Mouse (Mus musculus): ENCODE results near the gene Fam129c. TPM values are rescaled to one million over a fixed set of nuclear protein-coding genes. Genes with fewer than 3 reads are reported as not detected.

The Fam129c gene
- polyA plus RNA-seq, 1 experiment from 2014 or later, result 3.5 TPM

DNA sequence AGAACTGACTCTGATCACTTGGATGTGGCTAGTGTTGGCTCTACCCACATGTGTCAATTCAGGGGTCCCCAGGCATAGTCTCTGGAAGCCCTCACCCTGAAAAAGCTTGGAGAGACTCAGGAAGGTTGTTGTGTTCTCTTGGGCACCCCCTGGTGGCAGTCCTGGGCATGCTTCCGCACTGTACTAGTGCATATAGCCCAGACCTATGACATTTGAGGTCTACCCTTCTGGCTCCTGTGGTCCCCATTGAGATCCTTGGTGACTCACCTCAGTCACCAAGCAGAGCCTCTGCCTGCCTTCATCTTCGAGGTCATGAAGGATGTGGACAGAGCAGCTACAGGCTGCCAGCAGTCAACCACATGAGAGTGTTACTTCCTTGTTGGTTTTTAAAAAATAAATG lies 10.6 kb upstream of the Fam129c start:
- peaks cover 6% of the 10 kb centered on the region; the same call in 1 of the 2 replicates for H3K36me3 ChIP-seq (ENCODE audit: control insufficient read depth, insufficient read depth, low read length)
- H3K9ac ChIP-seq (ENCODE audit: low read depth, low read length), result no peak overlapping the region
- H3K9me3 ChIP-seq (ENCODE audit: control insufficient read depth, low read length), result no peaks in the 10 kb centered on the region
- H3K27ac ChIP-seq (ENCODE audit: low read length), result no peak overlapping the region
- 80% methylated on average over 2 of the region's 2 CpGs for WGBS
- no peaks in the 10 kb centered on the region for H3K27me3 ChIP-seq (replicated peaks; ENCODE audit: control insufficient read depth, insufficient read depth, low read length)
- ATAC-seq, result no peak
- peaks cover 6% of the 10 kb centered on the region for H3K4me1 ChIP-seq (ENCODE audit: control insufficient read depth, insufficient read depth, low read length)
- H3K4me3 ChIP-seq (ENCODE audit: low read length), result no peak overlapping the region
- no peak overlapping the region for H3K4me2 ChIP-seq (ENCODE audit: low read depth, low read length)

- H3K4me2 ChIP-seq (ENCODE audit: low read depth, low read length), result no peak overlapping the region
- 71% methylated on average over 3 of the region's 3 CpGs for WGBS
These were observed 8.7 kb upstream of the Fam129c start for GRCm38 (mm10) chr8:71588762-71589161.

GRCm38 (mm10) chr8:71591017-71591416 lies 6.4 kb upstream of the Fam129c start:
- peak overlapping the region; percentile 97 for H3K9ac ChIP-seq (ENCODE audit: low read depth, low read length)
- 24% methylated on average over 5 of the region's 5 CpGs for WGBS
- no peaks in the 10 kb centered on the region for H3K27me3 ChIP-seq (replicated peaks; ENCODE audit: control insufficient read depth, insufficient read depth, low read length)
- H3K4me1 ChIP-seq (ENCODE audit: control insufficient read depth, insufficient read depth, low read length), result peaks cover 24% of the 10 kb centered on the region
- H3K36me3 ChIP-seq (ENCODE audit: control insufficient read depth, insufficient read depth, low read length), result peaks cover 3% of the 10 kb centered on the region; the same call in 1 of the 2 replicates
- H3K27ac ChIP-seq (ENCODE audit: low read length), result peak overlapping the region; percentile 99
- no peak for ATAC-seq
- H3K4me3 ChIP-seq (ENCODE audit: low read length), result peak overlapping the region; percentile 87
- no peaks in the 10 kb centered on the region for H3K9me3 ChIP-seq (ENCODE audit: control insufficient read depth, low read length)
- peak overlapping the region; percentile 96 for H3K4me2 ChIP-seq (ENCODE audit: low read depth, low read length)

More at GRCm38 (mm10) chr8:71588762-71589161, 8.7 kb upstream of the Fam129c start:
- H3K4me3 ChIP-seq (ENCODE audit: low read length), result no peak overlapping the region
- no peaks in the 10 kb centered on the region for H3K27me3 ChIP-seq (replicated peaks; ENCODE audit: control insufficient read depth, insufficient read depth, low read length)
- H3K27ac ChIP-seq (ENCODE audit: low read length), result no peak overlapping the region
- H3K4me1 ChIP-seq (ENCODE audit: control insufficient read depth, insufficient read depth, low read length), result peaks cover 17% of the 10 kb centered on the region
- H3K9ac ChIP-seq (ENCODE audit: low read depth, low read length), result no peak overlapping the region
- no peak for ATAC-seq
- H3K9me3 ChIP-seq (ENCODE audit: control insufficient read depth, low read length), result no peaks in the 10 kb centered on the region
- peaks cover 6% of the 10 kb centered on the region; the same call in 1 of the 2 replicates for H3K36me3 ChIP-seq (ENCODE audit: control insufficient read depth, insufficient read depth, low read length)

- no peaks in the 10 kb centered on the region for H3K9me3 ChIP-seq (ENCODE audit: control insufficient read depth, low read length)
These were observed 5.7 kb upstream of the Fam129c start, which contains the start of gene Pgls for GRCm38 (mm10) chr8:71591471-71592373. Gene Pgls (plus strand): TSS chr8:71592176.

GRCm38 (mm10) chr8:71592374-71593170 lies 4.9 kb upstream of the Fam129c start:
- peak overlapping the region; percentile 97 for H3K9ac ChIP-seq (ENCODE audit: low read depth, low read length)
- H3K27ac ChIP-seq (ENCODE audit: low read length), result peak overlapping the region; percentile 99
- H3K27me3 ChIP-seq (replicated peaks; ENCODE audit: control insufficient read depth, insufficient read depth, low read length), result no peaks in the 10 kb centered on the region
- 4% methylated on average over 60 of the region's 60 CpGs for WGBS
- peaks cover 24% of the 10 kb centered on the region for H3K4me1 ChIP-seq (ENCODE audit: control insufficient read depth, insufficient read depth, low read length)
- peak overlapping the region; percentile 96 for H3K4me2 ChIP-seq (ENCODE audit: low read depth, low read length)
- no peaks in the 10 kb centered on the region for H3K36me3 ChIP-seq (ENCODE audit: control insufficient read depth, insufficient read depth, low read length)
- peak overlapping the region; percentile 87 for H3K4me3 ChIP-seq (ENCODE audit: low read length)
- ATAC-seq, result peak; percentile 77
- no peaks in the 10 kb centered on the region for H3K9me3 ChIP-seq (ENCODE audit: control insufficient read depth, low read length)

More at GRCm38 (mm10) chr8:71591471-71592373, 5.7 kb upstream of the Fam129c start, which contains the start of gene Pgls:
- Histone ChIP-seq H3K4me3 (ENCODE audit: low read length) (peak within 1 kb of the TSS; percentile 87), H3K36me3 (ENCODE audit: control insufficient read depth, insufficient read depth, low read length) (no peaks in the 10 kb centered on the region), H3K27me3 (replicated peaks; ENCODE audit: control insufficient read depth, insufficient read depth, low read length) (no peaks in the 10 kb centered on the region), H3K9ac (ENCODE audit: low read depth, low read length) (peak within 1 kb of the TSS; percentile 97), H3K4me2 (ENCODE audit: low read depth, low read length) (peak within 1 kb of the TSS; percentile 96), H3K27ac (ENCODE audit: low read length) (peak within 1 kb of the TSS; percentile 99), H3K4me1 (ENCODE audit: control insufficient read depth, insufficient read depth, low read length) (peaks cover 24% of the 10 kb centered on the region)
- peak; percentile 91 for ATAC-seq
- under 1% methylated on average over 71 of the region's 71 CpGs for WGBS

DNA sequence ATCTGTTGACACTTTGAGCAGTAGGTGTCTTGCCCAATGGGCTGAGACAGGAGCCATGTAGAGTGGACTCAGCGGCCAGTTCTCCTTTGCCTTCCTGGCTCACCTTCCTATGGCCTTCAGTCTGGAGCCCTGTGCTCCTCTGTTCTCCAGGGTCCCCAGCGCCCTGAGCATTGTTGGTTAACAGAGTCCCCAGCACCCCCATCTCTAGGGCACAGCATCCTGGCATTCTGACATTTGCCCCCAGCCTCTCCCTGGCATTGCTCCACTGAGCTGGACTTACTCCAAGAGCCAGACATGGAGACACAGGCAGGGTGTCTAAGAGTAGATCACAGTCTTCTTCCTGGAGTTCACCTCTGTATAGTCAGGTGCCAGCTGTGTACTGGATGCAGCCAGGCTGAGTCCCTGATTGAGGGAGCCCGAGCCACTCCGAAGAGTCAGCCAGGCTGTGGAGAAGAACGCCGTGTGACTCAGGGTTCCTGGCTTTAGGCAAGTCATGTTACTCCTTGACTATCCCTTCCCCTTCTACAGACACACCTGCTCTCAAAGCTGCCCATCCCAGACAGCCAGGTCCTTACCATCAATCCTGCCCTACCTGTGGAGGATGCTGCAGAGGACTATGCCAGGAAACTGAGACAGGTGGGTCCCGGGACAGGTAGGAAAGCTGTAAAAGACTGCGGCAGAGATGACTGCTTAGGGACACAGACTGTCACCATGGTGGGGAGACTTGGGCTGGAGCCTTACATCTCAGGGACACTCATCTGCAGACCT lies 3.7 kb upstream of the Fam129c start:
- Histone ChIP-seq H3K27me3 (replicated peaks; ENCODE audit: control insufficient read depth, insufficient read depth, low read length) (no peaks in the 10 kb centered on the region), H3K9ac (ENCODE audit: low read depth, low read length) (peak overlapping the region; percentile 97; the same call in 1 of the 2 replicates), H3K4me3 (ENCODE audit: low read length) (no peak overlapping the region), H3K4me1 (ENCODE audit: control insufficient read depth, insufficient read depth, low read length) (peaks cover 24% of the 10 kb centered on the region), H3K36me3 (ENCODE audit: control insufficient read depth, insufficient read depth, low read length) (no peaks in the 10 kb centered on the region), H3K27ac (ENCODE audit: low read length) (no peak overlapping the region), H3K4me2 (ENCODE audit: low read depth, low read length) (no peak overlapping the region), H3K9me3 (ENCODE audit: control insufficient read depth, low read length) (no peaks in the 10 kb centered on the region)
- 92% methylated on average over 8 of the region's 8 CpGs for WGBS
- ATAC-seq, result no peak

DNA sequence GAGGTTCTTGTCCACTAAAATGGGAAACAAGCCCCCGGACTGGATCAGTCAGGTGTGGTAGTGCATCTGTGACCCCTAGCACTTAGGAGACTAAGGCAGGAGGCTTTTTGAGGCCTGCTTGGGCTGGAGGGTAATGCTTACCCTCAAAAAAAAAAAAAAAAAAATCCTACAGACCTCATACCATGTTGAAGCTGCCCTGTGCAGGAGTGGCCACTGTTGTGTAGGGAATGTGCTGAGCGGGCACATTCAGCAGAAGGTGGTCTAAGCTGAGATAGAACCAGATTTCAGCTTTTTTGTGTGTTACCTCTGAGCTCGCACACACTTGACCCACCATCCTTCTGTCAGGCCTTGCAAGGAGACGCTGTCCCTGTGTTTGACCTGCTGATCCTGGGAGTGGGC lies 3.1 kb upstream of the Fam129c start:
- ATAC-seq, result no peak
- H3K27ac ChIP-seq (ENCODE audit: low read length), result no peak overlapping the region

GRCm38 (mm10) chr8:71595862-71596261 lies 1.6 kb upstream of the Fam129c start:
- H3K36me3 ChIP-seq (ENCODE audit: control insufficient read depth, insufficient read depth, low read length), result no peaks in the 10 kb centered on the region
- no peaks in the 10 kb centered on the region for H3K9me3 ChIP-seq (ENCODE audit: control insufficient read depth, low read length)
- no peak overlapping the region for H3K4me2 ChIP-seq (ENCODE audit: low read depth, low read length)
- no peaks in the 10 kb centered on the region for H3K27me3 ChIP-seq (replicated peaks; ENCODE audit: control insufficient read depth, insufficient read depth, low read length)
- H3K4me3 ChIP-seq (ENCODE audit: low read length), result no peak overlapping the region
- peaks cover 22% of the 10 kb centered on the region for H3K4me1 ChIP-seq (ENCODE audit: control insufficient read depth, insufficient read depth, low read length)
- 0 out of 2 replicates have a peak overlapping the region, but pooled peaks have one; percentile 25 for H3K9ac ChIP-seq (ENCODE audit: low read depth, low read length)
- H3K27ac ChIP-seq (ENCODE audit: low read length), result no peak overlapping the region
- ATAC-seq, result peak; percentile 15; the same call in 1 of the 2 replicates
- WGBS, result 7% methylated on average over 27 of the region's 27 CpGs

More for the DNA sequence above, 3.1 kb upstream of the Fam129c start:
- WGBS, result 86% methylated on average over 4 of the region's 4 CpGs
- Histone ChIP-seq H3K9ac (ENCODE audit: low read depth, low read length) (no peak overlapping the region), H3K4me2 (ENCODE audit: low read depth, low read length) (no peak overlapping the region), H3K4me1 (ENCODE audit: control insufficient read depth, insufficient read depth, low read length) (peaks cover 24% of the 10 kb centered on the region), H3K27me3 (replicated peaks; ENCODE audit: control insufficient read depth, insufficient read depth, low read length) (no peaks in the 10 kb centered on the region), H3K36me3 (ENCODE audit: control insufficient read depth, insufficient read depth, low read length) (no peaks in the 10 kb centered on the region), H3K9me3 (ENCODE audit: control insufficient read depth, low read length) (no peaks in the 10 kb centered on the region), H3K4me3 (ENCODE audit: low read length) (no peak overlapping the region)

Data from intestine, embryonic 16.5 days (tissue).